Mouse (Mus musculus): Measurements from ENCODE around the gene Gm2237.
A peak's percentile ranks its signal among the peaks of the same experiment; 100 is the strongest.
"Not testable (repeated sequence)": the region's sequence is repeated elsewhere in the genome, so short reads cannot be mapped to it uniquely, and the experiment has no call there.

The Gm2237 gene

GRCm38 (mm10) chr14:19584804-19585667 is at the start of gene Gm2237:
Gm2237 (minus strand) TSS chr14:19585135.
- peak; percentile 4 for DNase-seq

GRCm38 (mm10) chr14:19602481-19602880 is 17.5 kb upstream of the Gm2237 start, which contains the start of gene Gm5458:
Gm5458 (minus strand) TSS chr14:19602581.
- not testable (repeated sequence) for DNase-seq

GRCm38 (mm10) chr14:19549863-19550262 is 35.1 kb downstream of the Gm2237 start, which contains the start of gene Gm2244:
Gm2244 (minus strand) TSS chr14:19549963.
- not testable (repeated sequence) for DNase-seq
